Mouse (Mus musculus) lung, postnatal 0 days (tissue): ENCODE results near the gene 4930502E18Rik. TPM values are rescaled to one million over a fixed set of nuclear protein-coding genes. Genes with fewer than 3 reads are reported as not detected.

Experiments used
- ATAC-seq: fragments of 200-750 bp; cut with Nextera tagmentation; 2 replicates; pipeline ENCODE4 v1.8.0; 2017; ENCODE audit warnings: moderate library complexity
- DNase-seq: peaks from one replicate; pipeline ENCODE4 v3.0.0-alpha.2; 2016; ENCODE audit warnings: low spot score
- H3K27ac ChIP-seq: fragments of 300-500 bp; sonication (generic); 2 replicates; pipeline ENCODE4 v1.5.1; 2014; ENCODE audit warnings: antibody characterized with exemption, mild to moderate bottlenecking, low read length, mixed read lengths
- H3K27me3 ChIP-seq: fragments of 300-500 bp; sonication (generic); replicated peaks from 2 replicates; pipeline ENCODE4 v1.6.1; 2014; ENCODE audit warnings: low read length, mixed read lengths; ENCODE audit not compliant: insufficient read depth
- H3K36me3 ChIP-seq: fragments of 300-500 bp; sonication (generic); 2 replicates; pipeline ENCODE4 v1.6.1; 2014; ENCODE audit warnings: low read length, mixed read lengths; ENCODE audit not compliant: insufficient read depth
- H3K4me1 ChIP-seq: fragments of 300-500 bp; sonication (generic); 2 replicates; pipeline ENCODE4 v1.6.1; 2014; ENCODE audit warnings: antibody characterized with exemption, low read depth, low read length, mixed read lengths; ENCODE audit not compliant: insufficient read depth
- H3K4me2 ChIP-seq: fragments of 300-500 bp; sonication (generic); replicated peaks from 2 replicates; pipeline ENCODE4 v1.6.1; 2014; ENCODE audit warnings: low read depth, mild to moderate bottlenecking, low read length, moderate library complexity, mixed read lengths
- H3K4me3 ChIP-seq: fragments of 300-500 bp; sonication (generic); 2 replicates; pipeline ENCODE4 v1.5.1; 2014; ENCODE audit warnings: low read depth, low read length
- H3K9ac ChIP-seq: fragments of 300-500 bp; sonication (generic); replicated peaks from 2 replicates; pipeline ENCODE4 v1.6.1; 2014; ENCODE audit warnings: low read depth, mild to moderate bottlenecking
- H3K9me3 ChIP-seq: fragments of 300-500 bp; sonication (generic); 2 replicates; pipeline ENCODE4 v1.6.1; 2016; ENCODE audit warnings: low read length, mixed read lengths
- CTCF ChIP-seq: IDR thresholded peaks from 2 replicates; pipeline ENCODE4 v1.5.1; 2016; ENCODE audit warnings: antibody characterized with exemption, mild to moderate bottlenecking
- EP300 ChIP-seq: IDR thresholded peaks from 2 replicates; pipeline ENCODE4 v1.6.1; 2016; ENCODE audit warnings: antibody characterized with exemption, mild to moderate bottlenecking, control low read depth
- WGBS: fragments of 180-500 bp; shearing (Covaris S2); extraction: QIAGEN DNeasy Blood & Tissue Kit; methylation state at CpG from one replicate; pipeline ENCODE4 v1.1.7; 2014; 5-methylcytosine and 5-hydroxymethylcytosine counted together
- polyA plus RNA-seq: library from polyadenylated mRNA; unstranded; fragments of >200 nt; fragmentation: Nextera tagmentation; extraction: Ambion mirVana; gene quantifications from 2 replicates; pipeline ENCODE4 v1.2.1, GENCODE M21; 2015

Gene 4930502E18Rik
- polyA plus RNA-seq, 1 experiment from 2014 or later, result not detected

DNA sequence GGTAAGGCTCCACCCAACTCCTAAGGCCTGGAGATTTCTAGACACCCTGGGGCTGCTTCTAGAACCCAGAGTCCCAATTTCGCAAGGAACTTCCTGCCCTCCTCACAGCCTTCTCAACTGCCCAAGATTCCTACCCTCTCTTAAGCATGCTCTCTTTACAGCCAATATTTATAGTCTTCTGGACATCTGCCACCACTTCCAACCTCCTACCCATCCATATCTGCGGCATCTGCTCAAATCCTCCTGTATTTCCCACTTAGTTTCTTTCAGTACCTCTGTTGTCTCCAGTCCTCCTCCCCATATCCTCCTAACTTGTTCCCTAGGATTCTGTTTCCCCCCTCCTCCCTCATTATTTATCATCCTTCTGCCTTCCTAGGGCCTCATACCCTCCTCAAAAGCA lies 25.4 kb upstream of the 4930502E18Rik start:
- no peak overlapping the region for H3K4me2 ChIP-seq
- DNase-seq (no peak), ATAC-seq (no peak)
- no peaks in the 10 kb centered on the region for H3K27me3 ChIP-seq
- H3K9ac ChIP-seq, result no peak overlapping the region
- H3K36me3 ChIP-seq, result no peaks in the 10 kb centered on the region
- H3K4me1 ChIP-seq, result no peaks in the 10 kb centered on the region
- TF ChIP-seq CTCF (no peak), EP300 (no peak)
- H3K4me3 ChIP-seq, result no peak overlapping the region
- H3K9me3 ChIP-seq, result no peaks in the 10 kb centered on the region
- WGBS, result 81% methylated on average over 2 of the region's 2 CpGs
- no peak overlapping the region for H3K27ac ChIP-seq

- H3K4me3 ChIP-seq, result no peak overlapping the region
- H3K27ac ChIP-seq, result no peak overlapping the region
- WGBS, result 69% methylated on average over 3 of the region's 3 CpGs
- H3K36me3 ChIP-seq, result no peaks in the 10 kb centered on the region
- TF ChIP-seq CTCF (no peak), EP300 (no peak)
- no peaks in the 10 kb centered on the region for H3K27me3 ChIP-seq
- DNase-seq (no peak), ATAC-seq (no peak)
- H3K9me3 ChIP-seq, result no peaks in the 10 kb centered on the region
- H3K4me1 ChIP-seq, result no peaks in the 10 kb centered on the region
- no peak overlapping the region for H3K9ac ChIP-seq
- H3K4me2 ChIP-seq, result no peak overlapping the region
Measured at GRCm38 (mm10) chrX:53702673-53703072, 22.0 kb upstream of the 4930502E18Rik start.

DNA sequence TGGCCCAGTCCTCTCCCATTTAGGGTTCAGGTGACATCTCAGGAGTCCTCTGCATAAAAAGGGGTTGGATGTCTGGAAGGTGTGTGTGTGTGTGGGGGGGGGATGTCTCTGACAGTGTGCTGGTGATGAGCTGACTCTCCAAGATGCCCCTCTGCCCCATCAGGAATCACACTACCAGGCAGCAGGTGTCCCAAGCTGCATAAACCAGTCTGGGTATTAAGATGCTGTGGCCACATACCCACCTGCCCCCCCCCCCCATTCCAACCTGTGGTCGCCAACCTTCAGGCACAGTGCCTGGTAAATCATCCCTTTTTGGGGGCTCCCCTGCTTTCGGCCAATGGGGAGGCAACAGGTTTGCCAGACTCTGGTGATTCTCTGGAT lies 8.7 kb upstream of the 4930502E18Rik start:
- Histone ChIP-seq H3K4me1 (no peaks in the 10 kb centered on the region), H3K4me2 (peak overlapping the region; percentile 38), H3K4me3 (no peak overlapping the region; the same call in 1 of the 2 replicates), H3K27me3 (no peaks in the 10 kb centered on the region), H3K36me3 (no peaks in the 10 kb centered on the region), H3K27ac (no peak overlapping the region), H3K9ac (no peak overlapping the region), H3K9me3 (no peaks in the 10 kb centered on the region)
- DNase-seq (no peak), ATAC-seq (no peak)
- TF ChIP-seq EP300, result no peak
- no peak for TF ChIP-seq CTCF
- WGBS, result no CpG with 5 or more reads among the region's 2 CpGs

- H3K27me3 ChIP-seq, result no peaks in the 10 kb centered on the region
- DNase-seq (peak; percentile 22), ATAC-seq (peak; percentile 83)
- H3K27ac ChIP-seq, result no peak overlapping the region
- TF ChIP-seq CTCF (0 out of 2 replicates have a peak, but pooled peaks have one; percentile 4), EP300 (no peak)
- H3K9me3 ChIP-seq, result no peaks in the 10 kb centered on the region
- no peaks in the 10 kb centered on the region for H3K36me3 ChIP-seq
- H3K9ac ChIP-seq, result no peak overlapping the region
- peak overlapping the region; percentile 38 for H3K4me2 ChIP-seq
- H3K4me3 ChIP-seq, result peak overlapping the region; percentile 10; the same call in 1 of the 2 replicates
- H3K4me1 ChIP-seq, result no peaks in the 10 kb centered on the region
- 19% methylated on average over 30 of the region's 49 CpGs for WGBS
Measured at GRCm38 (mm10) chrX:53716323-53717182, 8.1 kb upstream of the 4930502E18Rik start.

GRCm38 (mm10) chrX:53728967-53729366 lies 4.3 kb downstream of the 4930502E18Rik start:
- no peaks in the 10 kb centered on the region for H3K27me3 ChIP-seq
- H3K4me2 ChIP-seq, result no peak overlapping the region
- DNase-seq (no peak), ATAC-seq (no peak)
- H3K9ac ChIP-seq, result no peak overlapping the region
- no peaks in the 10 kb centered on the region for H3K9me3 ChIP-seq
- no peak overlapping the region for H3K4me3 ChIP-seq
- TF ChIP-seq CTCF, result no peak
- TF ChIP-seq EP300, result no peak
- H3K36me3 ChIP-seq, result no peaks in the 10 kb centered on the region
- WGBS, result 74% methylated on average over 2 of the region's 2 CpGs
- H3K27ac ChIP-seq, result no peak overlapping the region
- no peaks in the 10 kb centered on the region for H3K4me1 ChIP-seq

GRCm38 (mm10) chrX:53752851-53753250 lies 28.2 kb downstream of the 4930502E18Rik start:
- Histone ChIP-seq H3K9me3 (no peaks in the 10 kb centered on the region), H3K4me2 (no peak overlapping the region), H3K4me1 (no peaks in the 10 kb centered on the region), H3K27me3 (no peaks in the 10 kb centered on the region), H3K9ac (no peak overlapping the region), H3K27ac (no peak overlapping the region), H3K36me3 (no peaks in the 10 kb centered on the region), H3K4me3 (no peak overlapping the region)
- WGBS, result 69% methylated on average over 1 of the region's 1 CpGs
- TF ChIP-seq CTCF (no peak), EP300 (no peak)
- DNase-seq (no peak), ATAC-seq (no peak)
